Mouse (Mus musculus) G1E (cell line): ENCODE data around the gene Ptgir. TPM values are rescaled to one million over a fixed set of nuclear protein-coding genes. Genes with fewer than 3 reads are reported as not detected.
A peak's percentile ranks its signal among the peaks of the same experiment; 100 is the strongest.

Experiments used
- ATAC-seq: 2 replicates; pipeline ENCODE4 v1.8.0; 2016; ENCODE audit warnings: mild to moderate bottlenecking; ENCODE audit not compliant: insufficient number of reproducible peaks, poor library complexity, low FRiP score, severe bottlenecking; ENCODE audit errors: extremely low read depth
- DNase-seq: peaks from one replicate; pipeline ENCODE4 v3.0.0; 2012; ENCODE audit warnings: low spot score
- H3K27me3 ChIP-seq: 2 replicates; pipeline ENCODE4 v1.6.1; 2012; ENCODE audit warnings: mild to moderate bottlenecking, low read length, inconsistent platforms; ENCODE audit not compliant: insufficient read depth
- H3K36me3 ChIP-seq: replicated peaks from 2 replicates; pipeline ENCODE3; 2012; ENCODE audit warnings: mild to moderate bottlenecking, inconsistent platforms
- H3K4me1 ChIP-seq: 2 replicates; pipeline ENCODE4 v1.6.1; 2012; ENCODE audit warnings: low read depth, low read length, inconsistent platforms, mixed read lengths; ENCODE audit not compliant: insufficient read depth
- H3K4me3 ChIP-seq: 2 replicates; pipeline ENCODE4 v1.5.1; 2012; ENCODE audit warnings: low read depth, mild to moderate bottlenecking, inconsistent platforms, low read length, moderate library complexity, mixed read lengths
- H3K9me3 ChIP-seq: replicated peaks from 2 replicates; pipeline ENCODE4 v1.6.1; 2012; ENCODE audit warnings: inconsistent platforms
- CTCF ChIP-seq: IDR thresholded peaks from 2 replicates; pipeline ENCODE4 v1.5.1; 2012; ENCODE audit warnings: low read depth, low read length, inconsistent platforms, mixed read lengths
- GATA1 ChIP-seq: IDR thresholded peaks from 2 replicates; pipeline ENCODE4 v1.6.1; 2012; ENCODE audit warnings: borderline replicate concordance, low read length, inconsistent platforms, mixed read lengths
- GATA2 ChIP-seq: IDR thresholded peaks from 2 replicates; pipeline ENCODE4 v1.6.1; 2012; ENCODE audit warnings: low read depth, low read length, inconsistent platforms, borderline replicate concordance
- POLR2AphosphoS5 ChIP-seq: IDR thresholded peaks from 2 replicates; pipeline ENCODE4 v1.6.1; 2012; ENCODE audit warnings: low read depth, low read length, inconsistent platforms; ENCODE audit not compliant: insufficient replicate concordance
- TAL1 ChIP-seq: conservative IDR thresholded peaks from 2 replicates; pipeline ENCODE4 v1.6.1; 2012; ENCODE audit warnings: low read depth, low read length, inconsistent platforms, mixed read lengths
- polyA plus RNA-seq: library from polyadenylated mRNA; stranded (reverse); fragments of >175 nt; gene quantifications from 2 replicates; pipeline ENCODE4 v1.2.3, GENCODE M21; 2012
- total RNA-seq, 2 experiments: library from RNA; stranded (forward) in 1 of 2; stranded (reverse) in 1 of 2; fragments of 200-1000 nt in 1 of 2; fragments of >200 nt in 1 of 2; fragmentation: Nextera tagmentation in 1 of 2; gene quantifications; 2 replicates each; pipeline ENCODE4 v1.2.3; 2014 to 2017

Ptgir gene
- total and polyA plus RNA-seq, 3 experiments: 0.05 to 3.5 TPM; not detected in 1

GRCm38 (mm10) chr7:16895000-16895399 is 11.3 kb upstream of the Ptgir start:
- Histone ChIP-seq H3K27me3 (peaks cover 52% of the 10 kb centered on the region), H3K4me3 (peak overlapping the region; percentile 42; the same call in 1 of the 2 replicates), H3K4me1 (peaks cover 26% of the 10 kb centered on the region), H3K9me3 (no peaks in the 10 kb centered on the region), H3K36me3 (no peaks in the 10 kb centered on the region)
- no peak; the same call in 1 of the 2 replicates for ATAC-seq
- TF ChIP-seq TAL1 (no peak), GATA1 (no peak), CTCF (peak; percentile 70)
- DNase-seq: no peak

GRCm38 (mm10) chr7:16895511-16895910 is 10.8 kb upstream of the Ptgir start:
- Histone ChIP-seq H3K36me3 (no peaks in the 10 kb centered on the region), H3K4me1 (peaks cover 26% of the 10 kb centered on the region), H3K9me3 (no peaks in the 10 kb centered on the region), H3K4me3 (no peak overlapping the region), H3K27me3 (peaks cover 54% of the 10 kb centered on the region)
- no peak for TF ChIP-seq TAL1
- no peak for TF ChIP-seq CTCF
- no peak for TF ChIP-seq POLR2AphosphoS5
- TF ChIP-seq GATA1: no peak
- no peak for TF ChIP-seq GATA2
- DNase-seq (no peak), ATAC-seq (no peak)

GRCm38 (mm10) chr7:16900526-16900925 is 5.8 kb upstream of the Ptgir start:
- H3K9me3 ChIP-seq: no peaks in the 10 kb centered on the region
- TF ChIP-seq GATA1: no peak
- no peak for TF ChIP-seq TAL1
- TF ChIP-seq POLR2AphosphoS5: no peak
- no peak for TF ChIP-seq GATA2
- TF ChIP-seq CTCF: no peak
- peaks cover 23% of the 10 kb centered on the region for H3K27me3 ChIP-seq
- ATAC-seq: no peak
- H3K36me3 ChIP-seq: no peaks in the 10 kb centered on the region
- H3K4me3 ChIP-seq: no peak overlapping the region
- DNase-seq: no peak
- peaks cover 35% of the 10 kb centered on the region for H3K4me1 ChIP-seq

GRCm38 (mm10) chr7:16903439-16903955 is 2.8 kb upstream of the Ptgir start:
- H3K9me3 ChIP-seq: no peaks in the 10 kb centered on the region
- DNase-seq (no peak), ATAC-seq (peak; percentile 46; the same call in 1 of the 2 replicates)
- H3K27me3 ChIP-seq: peaks cover 41% of the 10 kb centered on the region
- H3K36me3 ChIP-seq: no peaks in the 10 kb centered on the region
- no peak overlapping the region for H3K4me3 ChIP-seq
- peaks cover 50% of the 10 kb centered on the region for H3K4me1 ChIP-seq
- TF ChIP-seq TAL1 (no peak), POLR2AphosphoS5 (no peak), GATA1 (no peak), GATA2 (no peak), CTCF (no peak)

- ATAC-seq: no peak
- no peaks in the 10 kb centered on the region for H3K9me3 ChIP-seq
- H3K27me3 ChIP-seq: peaks cover 46% of the 10 kb centered on the region
- H3K4me1 ChIP-seq: peaks cover 50% of the 10 kb centered on the region
- TF ChIP-seq GATA1: no peak
- TF ChIP-seq POLR2AphosphoS5: no peak
- no peak for TF ChIP-seq GATA2
- no peak for TF ChIP-seq TAL1
- no peak for TF ChIP-seq CTCF
- H3K4me3 ChIP-seq: no peak overlapping the region
- no peak for DNase-seq
- H3K36me3 ChIP-seq: no peaks in the 10 kb centered on the region
Observed at GRCm38 (mm10) chr7:16904120-16904675, 2.1 kb upstream of the Ptgir start.

GRCm38 (mm10) chr7:16905491-16906021 is 734 bp upstream of the Ptgir start:
- Histone ChIP-seq H3K9me3 (no peaks in the 10 kb centered on the region), H3K27me3 (peaks cover 50% of the 10 kb centered on the region), H3K4me3 (no peak overlapping the region; the same call in 1 of the 2 replicates), H3K36me3 (no peaks in the 10 kb centered on the region), H3K4me1 (peaks cover 60% of the 10 kb centered on the region)
- ATAC-seq (peak; percentile 55), DNase-seq (peak; percentile 47)
- no peak for TF ChIP-seq GATA2
- TF ChIP-seq TAL1: no peak
- TF ChIP-seq GATA1: no peak
- TF ChIP-seq POLR2AphosphoS5: no peak
- no peak for TF ChIP-seq CTCF
